Mouse (Mus musculus) WW6 (cell line): ENCODE results near the gene Adamts10.

ENCODE experiments used
- DNase-seq: peaks from one replicate; pipeline ENCODE4 v3.0.0-alpha.2; 2013; ENCODE audit warnings: low read depth, low spot score

Gene Adamts10

DNA sequence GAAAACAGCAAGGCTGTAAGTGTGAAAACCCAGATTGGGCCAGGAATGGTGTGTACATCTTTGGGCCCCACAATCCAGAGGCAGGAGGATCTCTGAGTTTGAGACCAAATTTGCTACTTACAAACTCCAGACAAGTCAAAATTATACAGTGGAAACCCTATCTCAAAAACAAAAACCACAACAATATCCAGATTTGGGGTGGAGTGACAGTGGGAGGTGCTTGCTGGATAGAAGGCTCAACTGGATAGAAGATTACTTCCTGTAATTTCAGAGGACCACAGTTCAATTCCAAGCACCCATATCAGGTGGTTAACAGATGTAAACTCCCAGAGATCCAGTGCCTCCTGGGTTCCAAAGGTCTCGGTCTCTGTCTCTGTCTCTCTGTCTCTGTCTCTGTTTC, 30.5 kb downstream of the Adamts10 start:
- DNase-seq, result no peak

DNA sequence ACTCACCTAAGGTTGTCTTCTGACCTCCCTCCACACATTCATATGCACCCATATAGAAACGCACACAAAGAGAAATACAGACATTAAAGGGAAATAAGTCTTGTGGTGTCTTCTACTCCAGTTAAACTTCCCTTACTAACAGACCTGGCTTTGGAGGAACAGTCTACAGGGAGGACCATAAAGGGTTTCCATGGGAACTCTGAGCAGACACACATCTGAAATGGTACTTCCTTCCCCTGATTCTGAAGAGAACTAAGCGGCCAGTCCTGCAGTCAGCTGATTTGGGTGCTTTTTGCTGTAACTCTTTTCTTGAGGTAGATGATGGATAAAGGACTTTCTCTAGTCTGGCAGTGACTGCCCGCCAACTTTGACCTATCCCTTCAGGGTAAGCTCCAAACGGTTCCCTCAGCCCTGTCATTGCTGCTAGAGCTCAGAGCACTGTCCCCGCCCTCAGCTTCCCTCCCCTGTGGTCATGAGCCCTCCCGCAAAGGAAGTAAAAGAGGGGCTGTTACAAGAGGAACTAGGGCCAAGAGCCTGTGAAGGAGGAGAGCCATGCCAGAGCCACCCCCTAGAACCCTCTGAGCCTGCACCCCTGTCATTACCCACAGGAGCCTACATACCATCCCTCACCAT, 31.3 kb downstream of the Adamts10 start, which contains the start of gene Myo1f:
Myo1f (plus strand) TSS at position 485 of the 633 bp plus-strand sequence.
- DNase-seq, result no peak

DNA sequence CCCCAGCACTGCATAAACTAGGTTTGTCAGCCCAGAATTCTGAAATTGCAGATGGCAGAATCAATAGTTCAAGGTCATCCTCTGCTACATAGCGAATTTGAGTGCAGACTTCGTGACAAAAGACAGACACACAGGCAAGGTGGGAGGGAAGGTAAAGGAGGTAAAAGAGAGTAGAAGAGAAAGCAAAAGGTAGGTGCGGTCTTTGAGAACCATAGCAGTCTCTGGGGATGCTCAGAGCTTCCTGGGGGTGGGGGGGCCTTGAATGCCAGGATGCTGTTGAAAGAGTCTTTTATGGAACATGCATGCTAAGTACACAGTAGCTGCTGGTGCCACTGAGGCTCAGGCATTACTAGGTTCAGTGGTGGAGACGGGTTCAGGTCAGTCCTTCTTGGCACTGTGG, 33.9 kb downstream of the Adamts10 start:
- DNase-seq, result no peak

DNA sequence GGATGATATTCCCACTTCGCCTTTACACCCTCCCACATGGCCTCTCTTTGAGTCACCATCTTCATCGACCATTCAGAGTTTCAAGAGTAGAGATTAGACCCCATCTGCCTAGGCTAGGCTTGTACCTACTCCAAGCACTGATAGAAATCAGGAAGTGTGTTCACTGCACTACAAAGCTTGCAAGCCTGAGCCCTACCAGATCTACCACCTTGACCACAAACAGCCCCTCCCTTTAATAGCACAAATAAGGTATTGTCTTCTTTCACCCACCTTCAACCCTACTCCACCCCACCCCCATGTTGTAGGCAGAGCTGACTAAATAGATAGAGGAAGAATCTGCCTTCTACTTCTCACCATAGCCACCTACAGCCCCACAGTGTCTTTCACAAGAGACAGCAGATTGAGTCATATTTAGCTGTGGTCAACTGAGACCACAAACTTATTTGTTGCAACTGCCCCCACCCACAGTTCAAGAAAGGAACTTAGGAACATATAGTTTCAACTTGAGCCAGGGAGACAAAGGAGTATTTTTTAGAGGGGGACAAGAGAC, 39.6 kb downstream of the Adamts10 start:
- DNase-seq, result no peak

- DNase-seq, result no peak
Measured at GRCm38 (mm10) chr17:33564599-33564998, 40.6 kb downstream of the Adamts10 start.

- DNase-seq, result no peak
Measured at GRCm38 (mm10) chr17:33566182-33566581, 42.2 kb downstream of the Adamts10 start.

DNA sequence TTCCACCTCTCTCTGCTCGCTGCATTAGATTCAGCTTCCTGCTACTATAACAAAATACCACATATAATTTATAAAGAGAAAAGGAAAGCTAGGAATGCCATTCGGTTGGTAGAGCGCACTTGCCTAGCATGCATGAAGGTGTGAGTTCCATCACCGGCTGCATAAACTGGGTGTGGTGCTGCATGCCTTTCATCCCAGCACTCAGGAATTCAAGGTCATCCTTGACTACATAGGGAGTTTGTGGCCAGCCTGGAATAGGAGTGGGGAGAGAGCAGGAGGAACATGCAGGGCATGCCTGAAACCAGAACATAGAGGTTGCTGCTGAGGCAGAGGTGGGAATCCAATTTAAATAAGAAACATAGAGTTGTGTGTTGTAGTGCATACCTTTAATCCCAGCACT, 60.1 kb downstream of the Adamts10 start:
- DNase-seq, result no peak

DNA sequence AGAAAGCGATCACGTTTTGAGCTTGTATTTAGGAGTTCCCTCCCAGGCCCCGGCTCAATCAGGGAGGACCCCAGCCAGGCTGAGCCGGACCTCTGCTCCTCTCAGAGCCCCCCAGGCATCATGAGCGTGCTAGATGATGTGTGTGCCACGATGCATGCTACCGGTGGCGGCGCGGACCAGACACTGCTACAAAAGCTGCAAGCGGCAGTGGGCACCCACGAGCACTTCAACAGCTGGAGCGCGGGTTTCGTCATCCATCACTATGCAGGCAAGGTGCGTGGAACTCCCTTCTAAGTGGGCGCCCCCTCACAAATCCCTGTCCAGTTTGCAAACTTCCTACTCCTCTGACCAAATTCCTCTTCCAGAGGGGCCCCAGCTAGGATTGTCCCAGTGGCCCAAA, 62.0 kb downstream of the Adamts10 start:
- DNase-seq, result no peak

GRCm38 (mm10) chr17:33597271-33597670, 73.3 kb downstream of the Adamts10 start:
- DNase-seq, result no peak

GRCm38 (mm10) chr17:33598506-33598905, 74.5 kb downstream of the Adamts10 start:
- DNase-seq, result no peak

- DNase-seq, result peak; percentile 70
Measured at GRCm38 (mm10) chr17:33599836-33600475, 76.0 kb downstream of the Adamts10 start.

DNA sequence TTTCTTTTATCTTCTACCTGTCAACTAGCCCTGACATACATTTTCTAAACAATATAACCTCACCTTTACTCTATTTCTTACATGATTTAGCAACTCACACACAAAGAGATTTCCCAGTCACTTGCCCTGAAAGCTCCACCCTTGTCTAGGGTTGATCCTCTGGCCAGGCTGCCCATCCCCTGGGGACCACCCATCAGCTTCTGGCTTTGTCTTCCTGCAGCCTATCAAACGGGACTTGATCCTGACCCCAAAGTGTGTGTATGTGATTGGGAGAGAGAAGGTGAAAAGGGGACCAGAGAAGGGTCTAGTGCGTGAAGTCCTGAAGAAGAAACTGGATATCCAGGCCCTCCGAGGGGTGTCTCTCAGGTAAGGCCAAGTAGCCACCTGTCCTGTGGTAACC, 76.8 kb downstream of the Adamts10 start:
- no peak for DNase-seq

DNA sequence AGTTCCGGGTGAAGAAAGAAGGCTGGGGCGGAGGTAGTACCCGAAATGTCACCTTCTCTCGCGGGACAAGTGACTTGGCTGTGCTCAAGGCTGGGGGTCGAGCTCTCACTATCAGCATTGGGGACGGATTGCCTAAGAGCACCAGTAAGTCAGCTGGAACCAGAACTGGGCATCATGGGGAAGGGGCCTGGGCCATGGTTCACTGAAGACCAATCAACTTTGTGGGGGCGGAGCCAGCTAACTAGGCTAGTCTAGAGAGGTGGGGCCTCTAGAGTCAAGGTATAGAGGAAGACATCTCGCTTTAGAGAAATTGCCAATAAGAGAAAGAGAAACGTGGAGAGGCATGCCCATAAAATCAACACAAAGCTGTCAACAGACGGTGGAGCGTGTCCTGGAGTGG, 77.9 kb downstream of the Adamts10 start:
- peak; percentile 67 for DNase-seq
